Mouse (Mus musculus) lung, postnatal 14 days (tissue): ENCODE data around the gene Cdr2l.
"Not testable (repeated sequence)": the region's sequence is repeated elsewhere in the genome, so short reads cannot be mapped to it uniquely, and the experiment has no call there.

Source experiments
- DNase-seq: peaks from one replicate; pipeline ENCODE4 v3.0.0; 2021

Gene Cdr2l

GRCm38 (mm10) chr11:115372015-115372414, 9.7 kb upstream of the Cdr2l start:
- DNase-seq = no peak

GRCm38 (mm10) chr11:115372737-115373136, 9.0 kb upstream of the Cdr2l start:
- no peak for DNase-seq

- DNase-seq = peak; percentile 73
Measured at GRCm38 (mm10) chr11:115373805-115374694, 7.7 kb upstream of the Cdr2l start.

GRCm38 (mm10) chr11:115374695-115375425, 6.9 kb upstream of the Cdr2l start:
- DNase-seq = no peak

- no peak for DNase-seq
Measured at GRCm38 (mm10) chr11:115376722-115377121, 5.0 kb upstream of the Cdr2l start.

- no peak for DNase-seq
Measured at GRCm38 (mm10) chr11:115377254-115377653, 4.5 kb upstream of the Cdr2l start.

- no peak for DNase-seq
Measured at GRCm38 (mm10) chr11:115377854-115378253, 3.9 kb upstream of the Cdr2l start.

- DNase-seq = no peak
Measured at GRCm38 (mm10) chr11:115381276-115381675, 440 bp upstream of the Cdr2l start.

GRCm38 (mm10) chr11:115382891-115383290, 1.2 kb downstream of the Cdr2l start:
- no peak for DNase-seq

- no peak for DNase-seq
Measured at GRCm38 (mm10) chr11:115383701-115384474, 2.2 kb downstream of the Cdr2l start.

- DNase-seq = no peak
Measured at GRCm38 (mm10) chr11:115384587-115384986, 2.9 kb downstream of the Cdr2l start.

GRCm38 (mm10) chr11:115386859-115387258, 5.1 kb downstream of the Cdr2l start:
- not testable (repeated sequence) for DNase-seq

GRCm38 (mm10) chr11:115391358-115391757, 9.6 kb downstream of the Cdr2l start:
- DNase-seq = no peak

- no peak for DNase-seq
Measured at GRCm38 (mm10) chr11:115393721-115394325, 12.1 kb downstream of the Cdr2l start.

GRCm38 (mm10) chr11:115398085-115398484, 16.4 kb downstream of the Cdr2l start:
- peak; percentile 54 for DNase-seq

- no peak for DNase-seq
Measured at GRCm38 (mm10) chr11:115400126-115400525, 18.4 kb downstream of the Cdr2l start.

- no peak for DNase-seq
Measured at GRCm38 (mm10) chr11:115400630-115401391, 19.1 kb downstream of the Cdr2l start.

GRCm38 (mm10) chr11:115403338-115404124, 21.8 kb downstream of the Cdr2l start, which contains the start of gene Mrpl58:
Gene Mrpl58 (plus strand): TSS chr11:115403752.
- peak; percentile 86 for DNase-seq

- DNase-seq = no peak
Measured at GRCm38 (mm10) chr11:115405723-115406122, 24.0 kb downstream of the Cdr2l start.

GRCm38 (mm10) chr11:115406858-115407401, 25.2 kb downstream of the Cdr2l start:
- no peak for DNase-seq
